Comparison of ENCODE assay signal across 24 mouse cellular contexts in the genomic region with DNA sequence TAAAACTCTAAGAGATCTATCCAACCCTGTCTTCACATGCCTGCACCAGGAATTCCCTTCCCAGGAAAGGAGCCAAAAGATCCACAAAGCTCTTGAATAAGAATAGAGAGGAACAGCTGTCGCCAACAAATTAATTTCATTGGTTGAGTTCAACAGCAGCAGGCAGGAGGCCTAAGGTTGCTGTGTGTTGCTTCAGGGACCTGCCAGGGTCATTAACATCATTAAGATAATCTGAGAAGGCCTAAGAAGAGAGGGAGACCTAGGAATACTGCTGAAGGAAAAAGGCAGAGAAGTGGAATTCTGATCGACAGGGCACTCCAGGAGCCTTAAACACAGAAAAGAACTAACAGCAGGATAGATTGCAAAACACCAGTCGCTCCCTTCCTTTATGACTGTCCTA.
DNase-seq lines count a peak whose midpoint lies in the region; ATAC-seq and TF ChIP-seq lines count a peak whose summit lies in the region.
"Had no signal": no experiment of that assay in that cellular context is flagged by ENCODE, and none has a peak within 500 bp of the region (broad histone marks: within the 10 kb centered on the region; RNA-seq: fewer than 3 reads in every experiment).

No protein-coding gene starts in this region.

- no peak overlapping the region for H3K9ac ChIP-seq in hindbrain, postnatal 0 days (replicated peaks; ENCODE audit: low read length)
- H3K9ac ChIP-seq in hindbrain, embryonic 12.5 days: no peak overlapping the region
- H3K9ac ChIP-seq: embryonic facial prominence, embryonic 12.5 days; forebrain, embryonic 13.5 days; hindbrain, embryonic 14.5 days had no signal

- no peak for ATAC-seq in hindbrain, postnatal 0 days
- no peak for ATAC-seq in hindbrain, embryonic 12.5 days (ENCODE audit: low FRiP score)
- ATAC-seq: CD4-positive, CD25-positive, alpha-beta regulatory T cell, adult 4 months; forebrain, embryonic 13.5 days; intestine, embryonic 16.5 days had no signal

- no peak for TF ChIP-seq CTCF in hindbrain, postnatal 0 days (IDR thresholded peaks at IDR 0.05; ENCODE audit: low read depth)

- no peaks in the 10 kb centered on the region for H3K36me3 ChIP-seq in hindbrain, postnatal 0 days (ENCODE audit: insufficient read depth, low read length)
- no peaks in the 10 kb centered on the region for H3K36me3 ChIP-seq in hindbrain, embryonic 12.5 days
- H3K36me3 ChIP-seq: embryonic facial prominence, embryonic 12.5 days; G1E had no signal

- H3K4me1 ChIP-seq in hindbrain, postnatal 0 days (ENCODE audit: insufficient read depth, low read length): 0 out of 2 replicates have a peak, but pooled peaks cover 2% of the 10 kb centered on the region
- no peaks in the 10 kb centered on the region for H3K4me1 ChIP-seq in hindbrain, embryonic 12.5 days
- H3K4me1 ChIP-seq: embryonic facial prominence, embryonic 12.5 days; forebrain, embryonic 13.5 days had no signal

- no peak overlapping the region for H3K27ac ChIP-seq in hindbrain, postnatal 0 days
- H3K27ac ChIP-seq in hindbrain, embryonic 12.5 days: no peak overlapping the region
- H3K27ac ChIP-seq: embryonic facial prominence, embryonic 12.5 days; forebrain, embryonic 13.5 days; gastrocnemius, adult 2 months; hindbrain, embryonic 14.5 days had no signal

- WGBS in hindbrain, postnatal 0 days: 27% methylated on average over 3 of the region's 3 CpGs
- 27% methylated on average over 3 of the region's 3 CpGs for WGBS in hindbrain, embryonic 12.5 days

- H3K9me3 ChIP-seq in hindbrain, postnatal 0 days (ENCODE audit: low read length): no peaks in the 10 kb centered on the region
- H3K9me3 ChIP-seq in hindbrain, embryonic 12.5 days (replicated peaks): no peaks in the 10 kb centered on the region
- H3K9me3 ChIP-seq: embryonic facial prominence, embryonic 12.5 days; forebrain, embryonic 13.5 days; G1E had no signal

- H3K4me2 ChIP-seq in hindbrain, postnatal 0 days (ENCODE audit: low read depth, low read length): no peak overlapping the region
- no peak overlapping the region for H3K4me2 ChIP-seq in hindbrain, embryonic 12.5 days (replicated peaks)
- H3K4me2 ChIP-seq: embryonic facial prominence, embryonic 12.5 days; forebrain, embryonic 13.5 days; hindbrain, embryonic 14.5 days had no signal

- no peak overlapping the region for H3K4me3 ChIP-seq in hindbrain, postnatal 0 days (ENCODE audit: low read length)
- no peak overlapping the region for H3K4me3 ChIP-seq in hindbrain, embryonic 12.5 days
- H3K4me3 ChIP-seq: embryonic facial prominence, embryonic 12.5 days; forebrain, embryonic 13.5 days; gastrocnemius, adult 2 months had no signal

- peak; percentile 59 for DNase-seq in hindbrain, postnatal 0 days (ENCODE audit: low spot score)
- peak; percentile 5 for DNase-seq in retina, postnatal 1 day
- DNase-seq in retina, embryonic 14.5 days (ENCODE audit: low spot score): no peak
- peak; percentile 9 for DNase-seq in ZHBTc4 (ENCODE audit: low read depth, low spot score)
- DNase-seq in urinary bladder, postnatal 4 days (ENCODE audit: low spot score in 2 of 2): no peak
- DNase-seq in kidney, adult 11 months: no peak
- DNase-seq: adrenal gland, adult 2 months; adrenal gland, postnatal 25 days; B cell, adult 2 months; cerebellum, adult 11 months; cerebellum, adult 8-10 months; cerebellum, postnatal 14 days; embryo, embryonic 11 days; gastrocnemius, adult 2 months; gastrocnemius, postnatal 36 days; heart, adult 11 months; heart, postnatal 14 days had no signal

- H3K27me3 ChIP-seq in hindbrain, postnatal 0 days (ENCODE audit: insufficient read depth, low read length): no peaks in the 10 kb centered on the region
- H3K27me3 ChIP-seq in hindbrain, embryonic 12.5 days: no peaks in the 10 kb centered on the region
- H3K27me3 ChIP-seq: embryonic facial prominence, embryonic 12.5 days; forebrain, embryonic 13.5 days had no signal

Comparison
In these comparisons a context has a peak if more than half of its experiments do, and no peak if none do; other contexts are left out.
1. DNase-seq: peak in hindbrain, postnatal 0 days (single experiment), retina, postnatal 1 day (single experiment) and ZHBTc4 (single experiment); none in retina, embryonic 14.5 days (single experiment), urinary bladder, postnatal 4 days (0 of 2) and kidney, adult 11 months (single experiment).